Mouse (Mus musculus) CD4-positive naive resting alpha-beta T cell, adult 76 days (primary cell): ENCODE data around the gene Slc37a4. TPM values are rescaled to one million over a fixed set of nuclear protein-coding genes. Genes with fewer than 3 reads are reported as not detected.

Source experiments
- total RNA-seq: library from RNA; stranded (reverse); gene quantifications from one replicate; pipeline ENCODE4 v1.2.4, GENCODE M21; 2023

The Slc37a4 gene
- 13.5 TPM for total RNA-seq

GRCm38 (mm10) chr9:44396684-44397411, at the start of gene Slc37a4:
Slc37a4 (plus strand) TSS chr9:44396852.

GRCm38 (mm10) chr9:44361190-44361917, 35.3 kb upstream of the Slc37a4 start, which contains the start of gene Vps11:
Vps11 (minus strand) TSS chr9:44361670.

GRCm38 (mm10) chr9:44379054-44379834, 17.4 kb upstream of the Slc37a4 start, which contains the start of gene Hyou1:
Hyou1 (plus strand) TSS chr9:44379490.

GRCm38 (mm10) chr9:44406906-44407751, 10.5 kb downstream of the Slc37a4 start, which contains the start of the genes Rps25 and Trappc4:
Rps25 (plus strand) TSS chr9:44407139.
Trappc4 (minus strand) TSS chr9:44407600.

GRCm38 (mm10) chr9:44418519-44419385, 22.1 kb downstream of the Slc37a4 start, which contains the start of gene Ccdc84:
Ccdc84 (minus strand) TSS chr9:44418569.

GRCm38 (mm10) chr9:44440961-44441360, 44.3 kb downstream of the Slc37a4 start, which contains the start of gene Foxr1:
Foxr1 (minus strand) TSS chr9:44441136.

Other genes starting within 250 kb of the Slc37a4 start
- 153 TPM for gene Cbl, start 162.8 kb upstream of the Slc37a4 start, total RNA-seq
- gene Ccdc153, start 156.2 kb upstream of the Slc37a4 start, total RNA-seq, result not detected
- gene Pdzd3, start 145.4 kb upstream of the Slc37a4 start, total RNA-seq, result not detected
- gene Nlrx1, start 128.3 kb upstream of the Slc37a4 start, total RNA-seq, result 7.1 TPM
- 0.35 TPM for gene Abcg4, start 108.2 kb upstream of the Slc37a4 start, total RNA-seq
- gene Hinfp, start 91.2 kb upstream of the Slc37a4 start, total RNA-seq, result 47.4 TPM
- gene C2cd2l, start 76.6 kb upstream of the Slc37a4 start, total RNA-seq, result 23.0 TPM
- gene Dpagt1, start 70.8 kb upstream of the Slc37a4 start, total RNA-seq, result 5.8 TPM
- gene H2afx, start 62.2 kb upstream of the Slc37a4 start, total RNA-seq, result 35.0 TPM
- gene Hmbs, start 52.6 kb upstream of the Slc37a4 start, total RNA-seq, result 18.1 TPM
- 55.9 TPM for gene Vps11, start 35.2 kb upstream of the Slc37a4 start, total RNA-seq
- gene Hyou1, start 17.4 kb upstream of the Slc37a4 start, total RNA-seq, result 65.5 TPM
- gene Rps25, start 10.3 kb downstream of the Slc37a4 start, total RNA-seq, result 2,729 TPM
- gene Trappc4, start 10.7 kb downstream of the Slc37a4 start, total RNA-seq, result 52.8 TPM
- gene Ccdc84, start 21.7 kb downstream of the Slc37a4 start, total RNA-seq, result 35.9 TPM
- gene Foxr1, start 44.3 kb downstream of the Slc37a4 start, total RNA-seq, result not detected
- gene Upk2, start 58.1 kb downstream of the Slc37a4 start, total RNA-seq, result not detected
- gene Bcl9l, start 86.0 kb downstream of the Slc37a4 start, total RNA-seq, result 159 TPM
- gene Cxcr5, start 165.0 kb downstream of the Slc37a4 start, total RNA-seq, result 26.2 TPM
- 258 TPM for gene Ddx6, start 208.0 kb downstream of the Slc37a4 start, total RNA-seq